Mouse (Mus musculus) embryo, embryonic 11 days (tissue): ENCODE measurements around the gene Atp6v0b.
A peak's percentile ranks its signal among the peaks of the same experiment; 100 is the strongest.

Experiments used
- DNase-seq: peaks from one replicate; pipeline ENCODE4 v3.0.0-alpha.2; 2015

Gene Atp6v0b

DNA sequence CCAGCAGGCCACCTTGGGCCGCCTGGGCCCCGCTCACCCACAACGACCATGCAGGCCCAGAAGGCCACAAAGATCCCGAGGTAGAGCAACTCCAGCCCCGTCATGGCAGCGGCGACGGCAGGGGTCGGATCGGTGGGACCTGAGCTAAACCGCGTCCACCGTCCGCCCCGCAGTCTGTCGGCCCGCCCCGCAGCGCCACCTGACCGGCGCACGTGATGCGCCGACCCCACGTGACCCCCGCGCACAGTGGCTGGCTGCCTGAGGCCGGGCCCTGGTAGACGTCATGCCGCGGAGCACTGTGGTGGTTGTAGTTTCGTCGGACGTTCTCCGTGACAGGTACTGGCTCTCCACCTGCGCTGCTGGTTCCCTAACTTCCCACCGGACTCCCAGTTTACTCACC is at the start of gene Atp6v0b:
Gene Atp6v0b, minus strand, starts transcription at position 201 of the 400 bp plus-strand sequence.
- DNase-seq = peak; percentile 95

DNA sequence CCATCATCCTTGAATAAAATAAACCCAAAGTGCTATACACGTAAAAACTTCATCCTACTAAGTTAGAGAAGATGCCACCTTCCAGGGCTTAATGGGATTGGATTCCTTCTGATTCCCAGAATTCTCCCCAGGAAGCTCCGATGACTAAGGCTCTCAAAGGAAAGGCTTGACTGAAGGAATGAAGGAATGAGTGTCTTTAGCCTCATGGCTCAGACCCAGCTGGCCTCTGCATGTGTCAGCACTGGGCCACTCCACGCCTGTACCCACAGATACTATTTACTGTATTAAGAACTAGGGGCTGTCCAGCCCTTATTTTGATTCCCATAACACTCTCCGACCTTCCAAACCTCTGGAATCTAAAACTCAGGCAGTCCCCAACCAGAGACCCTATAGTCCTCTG is 46.9 kb upstream of the Atp6v0b start:
- DNase-seq = no peak

GRCm38 (mm10) chr4:117933248-117933647 is 46.1 kb upstream of the Atp6v0b start:
- no peak for DNase-seq

- DNase-seq = peak; percentile 76
Measured at GRCm38 (mm10) chr4:117929391-117929881, 42.3 kb upstream of the Atp6v0b start, which contains the start of gene Artn. Gene Artn, minus strand, starts transcription at chr4:117929763.

DNA sequence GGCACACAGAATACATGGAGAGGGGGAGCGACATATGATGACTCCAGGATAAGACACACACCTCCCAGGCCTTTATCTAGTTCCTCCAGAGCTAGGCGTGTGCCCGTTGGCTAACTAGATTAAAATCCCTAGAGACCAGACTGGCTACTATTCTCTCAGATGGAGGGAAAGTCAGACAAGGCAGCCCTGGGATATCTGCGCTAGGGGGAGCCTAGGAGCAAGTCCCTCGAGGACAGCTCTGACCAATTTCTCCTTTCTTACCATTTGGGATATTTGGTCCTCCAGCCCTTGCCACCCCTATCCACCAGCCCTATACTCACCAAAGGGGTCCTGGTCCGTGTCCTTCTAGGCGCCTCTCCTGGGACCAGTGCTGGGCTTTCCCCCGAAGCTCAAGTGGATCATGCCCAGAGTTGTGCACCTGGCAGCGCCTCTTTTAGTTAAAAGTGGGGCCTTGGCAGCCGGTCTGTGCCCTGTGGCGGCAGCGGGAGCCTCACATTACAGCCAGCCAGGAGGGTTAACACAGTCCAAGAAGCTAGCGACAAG is 41.6 kb upstream of the Atp6v0b start:
- DNase-seq = peak; percentile 75

- DNase-seq = peak; percentile 88
Measured at GRCm38 (mm10) chr4:117928234-117928633, 41.1 kb upstream of the Atp6v0b start.

DNA sequence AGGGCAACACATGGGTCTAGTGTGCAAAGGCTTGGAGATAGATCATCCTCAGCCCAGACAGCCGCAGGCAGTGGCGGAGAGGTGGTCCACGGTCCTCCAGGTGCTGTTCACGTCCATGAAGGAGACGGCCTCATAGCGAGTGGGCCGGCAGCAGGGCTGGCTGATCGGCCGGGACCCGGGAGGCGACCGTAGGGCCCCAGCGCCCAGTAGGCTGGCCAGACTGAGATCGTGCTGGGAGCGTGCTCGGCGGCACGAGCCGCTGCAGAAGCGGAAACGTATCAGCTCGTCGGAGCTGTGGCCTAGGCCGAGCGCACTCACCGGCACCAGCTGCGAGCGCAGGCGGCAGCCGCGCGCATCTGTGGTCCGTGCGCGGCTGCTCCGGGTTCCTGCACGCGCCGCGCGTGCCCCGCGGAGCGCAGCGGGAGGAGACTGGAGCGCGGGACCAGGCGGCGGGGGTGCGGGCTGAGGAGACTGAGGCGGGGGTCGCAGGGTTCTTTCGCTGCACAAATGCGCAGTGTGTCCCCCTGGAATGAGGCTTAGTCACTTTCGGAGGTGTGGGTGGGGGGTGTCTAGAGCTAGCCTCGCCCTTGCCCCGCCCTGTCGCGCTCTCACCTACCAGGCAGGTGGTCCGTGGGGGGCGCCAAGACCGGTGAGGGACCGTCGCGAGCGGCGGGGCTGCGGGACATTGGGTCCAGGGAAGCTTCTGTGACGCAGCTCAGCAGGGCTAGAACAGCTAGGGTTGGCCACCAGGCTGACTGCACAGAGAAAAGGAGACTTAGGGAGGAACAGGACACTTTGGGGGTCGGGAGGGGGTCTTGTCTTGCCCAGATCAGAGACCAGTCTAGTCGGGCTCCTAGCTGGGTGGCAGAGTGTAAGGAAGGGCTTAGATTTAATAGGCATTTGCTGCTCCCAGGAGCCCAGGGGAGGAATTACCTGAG is 39.7 kb upstream of the Atp6v0b start:
- DNase-seq = peak; percentile 78

DNA sequence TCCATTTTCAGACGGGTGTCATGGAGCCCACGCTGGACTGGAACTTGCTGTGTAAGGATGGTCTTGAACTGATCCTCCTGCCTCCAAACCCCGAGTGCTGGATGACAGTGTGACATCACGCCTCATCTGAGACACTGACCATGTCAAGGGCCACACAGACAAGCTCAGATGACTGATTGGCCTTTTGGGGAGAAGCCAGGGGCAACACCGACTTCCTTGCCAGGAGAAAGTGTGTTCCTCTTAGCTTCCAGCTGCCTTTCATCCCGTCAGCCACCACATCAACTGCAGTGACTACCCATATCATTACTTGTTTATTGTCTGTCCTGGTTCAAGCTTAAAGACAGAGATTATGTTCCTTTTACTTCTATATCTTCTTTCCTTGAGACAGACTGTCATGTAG is 37.8 kb upstream of the Atp6v0b start:
- DNase-seq = no peak

DNA sequence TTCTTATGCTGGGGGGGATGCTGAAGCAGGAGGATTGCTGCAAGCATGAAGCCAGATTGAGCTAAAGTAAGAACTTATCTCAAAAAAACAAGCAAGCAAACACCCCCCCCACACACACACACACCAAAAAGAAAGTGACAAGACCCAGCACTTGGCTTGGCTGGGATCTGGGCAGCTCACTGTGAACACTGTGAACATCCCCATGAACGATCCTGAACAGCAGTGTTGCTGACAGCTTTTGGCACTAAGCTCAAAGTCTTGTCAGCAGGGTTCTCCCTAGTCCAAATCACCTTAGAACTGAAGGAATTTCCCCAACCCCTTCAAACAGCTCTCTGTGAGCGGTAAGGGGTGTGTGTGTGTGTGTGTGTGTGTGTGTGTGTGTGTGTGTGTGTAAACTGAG is 36.3 kb upstream of the Atp6v0b start:
- DNase-seq = no peak

GRCm38 (mm10) chr4:117921358-117921757 is 34.2 kb upstream of the Atp6v0b start:
- no peak for DNase-seq

DNA sequence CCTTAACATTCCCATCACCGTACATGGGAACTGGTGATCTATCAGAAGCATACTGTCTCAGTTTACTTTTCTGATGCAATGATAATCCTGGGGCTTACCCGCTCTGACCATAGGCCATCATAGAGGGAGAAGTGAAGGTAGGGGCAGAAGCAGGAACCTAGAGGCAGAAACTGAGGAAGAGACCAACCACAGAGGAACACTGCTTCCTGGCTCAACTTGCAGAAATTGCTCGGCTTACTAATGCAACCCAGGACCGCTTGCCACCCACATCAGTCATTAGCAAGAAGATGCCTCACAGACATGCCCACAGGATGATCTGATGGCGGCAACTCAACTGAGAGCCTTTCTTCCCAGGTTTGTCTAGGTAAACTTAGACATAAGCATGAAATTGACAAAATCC is 31.6 kb upstream of the Atp6v0b start:
- DNase-seq = no peak

GRCm38 (mm10) chr4:117918261-117918660 is 31.1 kb upstream of the Atp6v0b start:
- DNase-seq = no peak

GRCm38 (mm10) chr4:117917847-117918246 is 30.7 kb upstream of the Atp6v0b start:
- no peak for DNase-seq

DNA sequence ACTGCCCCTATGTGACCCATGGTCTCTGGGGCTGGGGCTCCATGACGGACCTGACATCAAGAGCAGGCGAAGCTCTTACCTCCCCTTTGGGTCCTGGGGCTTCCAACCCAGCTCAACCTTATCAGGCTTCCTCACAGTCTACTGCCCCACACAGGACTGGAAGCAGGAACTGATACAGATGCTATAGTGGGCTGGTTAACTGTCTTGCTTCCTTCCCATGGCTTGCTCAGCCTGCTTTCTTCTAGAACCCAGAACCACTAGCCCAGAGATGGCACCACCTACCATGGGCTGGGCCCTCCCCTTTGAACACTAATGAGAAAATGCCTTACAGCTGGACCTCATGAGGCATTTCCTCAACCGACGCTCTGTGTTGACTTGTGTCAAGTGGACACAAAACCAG is 30.3 kb upstream of the Atp6v0b start:
- DNase-seq = no peak

DNA sequence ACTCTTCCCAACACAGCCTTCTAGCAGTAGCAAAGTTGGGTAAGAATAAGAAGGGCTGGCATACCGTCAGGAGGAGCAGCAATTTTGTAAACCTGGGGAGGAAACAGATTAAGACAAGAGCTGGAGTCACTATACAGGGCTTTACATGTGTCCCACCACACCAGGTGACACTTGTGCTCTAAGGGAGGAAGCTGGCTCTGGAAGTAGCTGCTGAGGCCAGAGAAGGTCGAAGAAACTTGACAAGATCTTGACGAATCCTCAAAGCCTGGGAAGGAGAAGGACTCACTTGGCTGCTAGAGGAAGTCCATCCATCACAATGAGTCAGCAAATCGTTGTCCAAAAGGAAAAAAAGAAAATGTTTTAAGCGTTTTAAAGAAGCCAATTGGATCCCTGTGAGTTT is 29.3 kb upstream of the Atp6v0b start:
- no peak for DNase-seq

DNA sequence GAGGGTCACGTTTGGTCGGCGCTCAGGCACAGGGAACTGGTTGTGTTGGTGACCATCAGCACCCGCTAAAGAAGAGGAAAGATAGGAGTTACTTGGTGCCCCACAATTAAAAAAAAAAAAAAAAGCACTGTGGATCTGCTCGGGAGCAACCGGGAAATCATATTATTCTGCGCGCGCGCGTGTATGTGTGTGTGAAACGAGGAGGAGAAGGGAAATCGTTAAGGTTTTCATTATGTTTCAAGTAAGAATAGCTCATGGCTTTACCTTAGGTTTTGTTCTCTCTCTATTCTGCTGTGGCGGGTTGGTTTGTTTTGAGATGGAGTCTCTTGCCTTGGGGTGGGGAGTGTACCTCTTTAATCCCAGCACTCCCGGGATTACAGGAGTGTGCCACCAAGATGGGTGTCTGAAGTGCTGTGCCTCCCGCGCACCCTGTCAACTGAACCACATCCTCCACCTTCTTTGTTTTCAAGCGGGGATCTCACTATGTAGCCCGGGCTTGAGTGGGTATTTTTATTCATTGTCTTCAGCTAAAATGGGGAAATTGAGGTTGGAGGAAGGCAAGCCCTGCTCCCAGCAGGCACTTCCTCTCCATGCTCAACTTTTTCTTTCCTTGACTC is 28.5 kb upstream of the Atp6v0b start:
- DNase-seq = no peak

DNA sequence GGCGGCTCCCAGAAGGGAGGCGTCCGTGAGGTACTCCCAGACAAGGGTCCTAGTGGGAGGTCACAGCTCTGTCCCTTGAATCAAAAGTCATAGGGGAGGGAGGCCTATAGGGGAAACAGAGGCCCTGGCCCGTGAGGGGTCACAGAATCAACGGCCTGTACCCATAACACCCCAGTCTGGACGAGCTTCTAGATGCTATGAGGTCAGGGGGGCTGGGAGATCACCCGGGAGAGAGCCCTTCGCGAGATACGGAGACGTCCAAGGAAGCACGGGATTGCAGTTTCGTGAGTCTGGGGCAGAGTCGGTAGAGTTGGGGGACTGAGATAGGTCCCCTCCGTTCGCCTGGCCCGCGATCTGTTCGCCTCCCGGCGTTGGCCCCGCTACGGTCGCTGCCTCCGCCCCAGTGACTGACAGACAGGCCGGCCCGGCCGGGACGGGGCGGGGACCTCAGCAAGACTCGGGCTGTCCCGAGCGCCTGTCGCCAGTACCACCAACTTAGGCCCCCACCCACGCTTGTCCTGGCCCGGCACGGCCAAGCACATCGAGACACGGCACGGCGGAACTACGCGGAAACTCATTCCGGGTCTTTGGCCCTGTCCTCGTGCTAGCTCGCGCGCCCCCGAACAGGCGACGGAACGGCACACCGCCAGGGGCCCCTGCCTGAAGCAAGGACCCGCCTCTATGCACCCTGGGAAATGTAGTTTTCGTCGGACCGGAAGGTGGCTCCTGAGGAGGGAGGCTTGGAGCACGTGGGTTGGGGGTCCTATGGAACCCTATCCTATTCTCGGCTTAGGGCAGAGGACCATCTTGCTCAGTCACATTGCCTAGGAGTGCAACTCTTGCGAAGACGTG is 27.7 kb upstream of the Atp6v0b start, which contains the start of gene Ipo13:
Gene Ipo13, minus strand, starts transcription at position 409 of the 852 bp plus-strand sequence.
- peak; percentile 96 for DNase-seq

DNA sequence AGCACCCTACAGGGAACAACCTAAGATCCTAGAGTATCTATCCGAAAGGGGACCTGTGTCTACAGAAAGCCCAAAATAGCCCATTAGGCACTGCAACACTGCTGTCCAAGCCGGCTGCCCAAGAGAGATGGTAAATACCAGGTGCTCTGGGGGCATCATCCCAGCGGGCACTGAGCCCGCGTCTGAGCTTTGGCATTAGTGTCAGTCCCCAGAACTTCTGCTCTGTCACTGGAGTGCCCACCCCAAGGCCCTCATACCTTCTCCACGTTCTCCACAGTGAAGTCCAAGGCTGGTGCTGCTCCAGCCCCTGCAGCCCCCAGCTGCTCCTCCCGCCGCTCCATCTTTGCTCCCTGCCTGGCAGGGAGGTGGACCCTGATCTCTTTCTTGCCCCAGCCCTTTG is 26.9 kb upstream of the Atp6v0b start:
- no peak for DNase-seq

DNA sequence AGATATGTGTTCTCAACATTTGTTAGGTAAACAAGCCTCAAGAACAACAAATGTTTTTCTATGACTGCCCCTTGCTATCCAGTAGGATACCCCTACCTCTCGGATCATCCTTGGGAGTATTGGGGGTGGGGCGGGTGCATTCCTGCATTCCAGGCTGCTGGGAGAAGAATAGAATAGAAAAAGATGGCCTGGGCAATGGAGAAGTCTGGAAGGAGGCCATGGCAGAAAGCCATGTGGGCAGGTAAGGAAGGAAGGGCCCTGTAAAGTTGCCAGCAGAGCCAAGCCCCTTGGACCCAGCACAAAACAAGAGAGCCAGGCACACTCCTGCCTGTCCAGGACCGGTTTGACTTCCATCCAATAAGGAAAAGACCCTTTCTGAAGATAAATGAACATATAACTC is 26.3 kb upstream of the Atp6v0b start:
- DNase-seq = no peak

- DNase-seq = no peak
Measured at GRCm38 (mm10) chr4:117912685-117913273, 25.6 kb upstream of the Atp6v0b start.

DNA sequence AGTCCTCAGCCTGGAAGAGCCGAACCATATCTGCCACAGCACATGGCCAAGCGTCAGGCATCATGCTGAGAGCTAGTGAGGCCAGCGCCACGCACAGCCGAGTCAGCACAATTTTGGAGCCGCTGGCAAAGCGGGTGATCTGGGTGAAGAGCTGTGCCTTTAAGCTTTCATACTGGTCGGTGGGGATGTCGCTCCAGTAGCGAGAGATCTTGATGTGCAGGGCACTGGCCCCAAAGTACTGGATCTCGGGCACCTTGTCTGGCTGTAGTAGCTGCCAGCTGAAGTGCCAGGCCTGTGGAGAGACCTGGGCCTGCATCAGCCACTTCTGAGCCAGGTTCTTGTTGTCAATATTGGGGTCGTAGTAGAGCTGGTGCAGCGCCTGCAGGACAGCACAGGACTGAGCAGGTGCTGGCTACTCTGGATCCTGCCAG is 25.0 kb upstream of the Atp6v0b start:
- no peak for DNase-seq

DNA sequence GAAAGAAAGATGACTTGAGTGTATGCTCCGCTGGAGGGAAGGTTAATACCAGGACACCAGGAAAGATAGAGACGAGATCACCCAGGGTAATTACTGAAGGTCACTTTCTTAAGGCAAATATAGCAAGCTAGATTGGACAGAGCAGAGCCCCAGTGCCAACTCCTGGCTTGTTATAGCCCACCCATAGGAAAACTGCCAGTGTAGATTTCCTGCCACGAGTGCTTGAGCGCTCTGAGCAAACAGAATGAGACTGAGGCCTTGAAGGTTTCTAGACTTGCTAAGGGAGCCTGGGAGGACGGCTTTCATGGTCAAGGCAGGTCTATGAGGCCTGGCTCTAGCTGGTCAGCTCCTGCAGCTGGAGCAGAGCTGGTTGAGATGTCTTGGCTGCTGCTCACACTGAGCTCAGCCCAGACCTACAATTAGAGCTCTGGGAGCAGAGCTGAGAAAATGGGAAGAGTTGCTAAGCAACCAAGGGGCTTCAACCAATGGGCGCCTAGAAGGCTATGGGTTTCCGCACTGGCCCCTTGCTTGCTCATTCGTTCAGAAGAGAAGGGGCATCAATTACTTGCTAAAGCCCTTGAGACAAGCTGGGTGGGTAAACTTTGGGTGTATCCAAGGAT is 21.8 kb upstream of the Atp6v0b start:
- DNase-seq = peak; percentile 45
